ENCODE assay signal across 9 mouse cellular contexts in genomic region chr11:58957226-58957914, GRCm38 (mm10). TPM values are rescaled to one million over a fixed set of nuclear protein-coding genes. Genes with fewer than 3 reads are reported as not detected.
DNase-seq lines count a peak whose midpoint lies in the region; ATAC-seq and TF ChIP-seq lines count a peak whose summit lies in the region.
"Had no signal": no experiment of that assay in that cellular context is flagged by ENCODE, and none has a peak within 500 bp of the region (broad histone marks: within the 10 kb centered on the region; RNA-seq: fewer than 3 reads in every experiment).

No protein-coding gene starts in this region.

- no peak overlapping the region for H3K9ac ChIP-seq in lung, embryonic 14.5 days
- peak overlapping the region; percentile 86; the same call in 1 of the 2 replicates for H3K9ac ChIP-seq in intestine, embryonic 16.5 days (ENCODE audit: low read depth, low read length)
- H3K9ac ChIP-seq in neural tube, embryonic 15.5 days (replicated peaks), result peak overlapping the region; percentile 94

- peaks cover 14% of the 10 kb centered on the region for H3K27me3 ChIP-seq in lung, embryonic 14.5 days (ENCODE audit: insufficient read depth, low read length)
- H3K27me3 ChIP-seq in intestine, embryonic 16.5 days (replicated peaks; ENCODE audit: control insufficient read depth, insufficient read depth, low read length), result 0 out of 2 replicates have a peak, but pooled peaks cover 2% of the 10 kb centered on the region
- no peaks in the 10 kb centered on the region for H3K27me3 ChIP-seq in neural tube, embryonic 15.5 days (replicated peaks)

- 87% methylated on average over 5 of the region's 5 CpGs for WGBS in lung, embryonic 14.5 days
- 89% methylated on average over 5 of the region's 5 CpGs for WGBS in intestine, embryonic 16.5 days
- 82% methylated on average over 5 of the region's 5 CpGs for WGBS in neural tube, embryonic 15.5 days

- H3K9me3 ChIP-seq in lung, embryonic 14.5 days (ENCODE audit: low read depth, low read length), result peaks cover 5% of the 10 kb centered on the region; the same call in 1 of the 2 replicates
- H3K9me3 ChIP-seq in intestine, embryonic 16.5 days (ENCODE audit: control insufficient read depth, low read length), result peaks cover 5% of the 10 kb centered on the region; the same call in 1 of the 2 replicates
- H3K9me3 ChIP-seq in neural tube, embryonic 15.5 days (replicated peaks), result no peaks in the 10 kb centered on the region

- TF ChIP-seq CTCF in lung, embryonic 14.5 days (IDR thresholded peaks at IDR 0.05; ENCODE audit: low read depth), result no peak

- peaks cover 5% of the 10 kb centered on the region; the same call in 1 of the 2 replicates for H3K4me1 ChIP-seq in lung, embryonic 14.5 days (ENCODE audit: insufficient read depth)
- H3K4me1 ChIP-seq in intestine, embryonic 16.5 days (ENCODE audit: control insufficient read depth, insufficient read depth, low read length), result peaks cover 30% of the 10 kb centered on the region
- H3K4me1 ChIP-seq in neural tube, embryonic 15.5 days, result peaks cover 48% of the 10 kb centered on the region

- H3K4me3 ChIP-seq in lung, embryonic 14.5 days (ENCODE audit: low read depth, low read length), result no peak overlapping the region
- peak overlapping the region; percentile 66 for H3K4me3 ChIP-seq in intestine, embryonic 16.5 days (ENCODE audit: low read length)
- peak overlapping the region; percentile 75 for H3K4me3 ChIP-seq in neural tube, embryonic 15.5 days (replicated peaks)

- peak overlapping the region; percentile 85; the same call in 1 of the 2 replicates for H3K4me2 ChIP-seq in lung, embryonic 14.5 days
- H3K4me2 ChIP-seq in intestine, embryonic 16.5 days (ENCODE audit: low read depth, low read length), result peak overlapping the region; percentile 66
- peak overlapping the region; percentile 87 for H3K4me2 ChIP-seq in neural tube, embryonic 15.5 days

- no peak overlapping the region for H3K27ac ChIP-seq in lung, embryonic 14.5 days (ENCODE audit: low read depth)
- no peak overlapping the region for H3K27ac ChIP-seq in intestine, embryonic 16.5 days (ENCODE audit: low read length)
- 0 out of 2 replicates have a peak overlapping the region, but pooled peaks have one; percentile 28 for H3K27ac ChIP-seq in neural tube, embryonic 15.5 days (replicated peaks)

- peak; percentile 41 to 47 for DNase-seq in cerebellum, adult 18-20 months
- no peak for DNase-seq in cerebellum, postnatal 4 days (ENCODE audit: low spot score in 2 of 2)
- DNase-seq in lung, embryonic 14.5 days, result no peak
- no peak for DNase-seq in lung, postnatal 14 days
- DNase-seq in lung, postnatal 10 days, result no peak
- DNase-seq: kidney, postnatal 36 days had no signal

- H3K36me3 ChIP-seq in lung, embryonic 14.5 days (ENCODE audit: insufficient read depth), result peaks cover 8% of the 10 kb centered on the region; the same call in 1 of the 2 replicates
- peaks cover 6% of the 10 kb centered on the region; the same call in 1 of the 2 replicates for H3K36me3 ChIP-seq in intestine, embryonic 16.5 days (ENCODE audit: control insufficient read depth, insufficient read depth, low read length)
- H3K36me3 ChIP-seq in neural tube, embryonic 15.5 days, result no peaks in the 10 kb centered on the region

- no peak for ATAC-seq in lung, embryonic 14.5 days (ENCODE audit: insufficient read depth)
- ATAC-seq in intestine, embryonic 16.5 days, result no peak
- ATAC-seq in neural tube, embryonic 15.5 days (ENCODE audit: low FRiP score), result no peak
- ATAC-seq in megakaryocyte progenitor cell, adult 5-6 weeks (replicated peaks; ENCODE audit: poor library complexity), result no peak

RNA-seq across cellular contexts. Expression of gene Hist3h2a, which starts 2.9 kb away (rescaled TPM):
- polyA plus RNA-seq in lung, embryonic 14.5 days (2014; fragmentation: Nextera tagmentation; extraction: Ambion mirVana), result 18.1 and 18.5 TPM in 2 replicates
- 28.5 and 31.6 TPM in 2 replicates for polyA plus RNA-seq in intestine, embryonic 16.5 days (2015; fragmentation: Nextera tagmentation; extraction: Ambion mirVana)
- 66.5 and 86.3 TPM in 2 replicates for polyA plus RNA-seq in neural tube, embryonic 15.5 days (2015; fragmentation: Nextera tagmentation; extraction: Ambion mirVana)
- total RNA-seq in megakaryocyte progenitor cell, adult 5-6 weeks (2015), result 19.4 and 20.2 TPM in 2 replicates
- total RNA-seq in megakaryocyte progenitor cell, adult 5-6 weeks (2017), result 223 and 238 TPM in 2 replicates

RNA-seq across cellular contexts. Expression of gene Trim17, which starts 2.9 kb away (rescaled TPM):
- 0.14 and 0.22 TPM in 2 replicates for polyA plus RNA-seq in lung, embryonic 14.5 days (2014; fragmentation: Nextera tagmentation; extraction: Ambion mirVana)
- polyA plus RNA-seq in intestine, embryonic 16.5 days (2015; fragmentation: Nextera tagmentation; extraction: Ambion mirVana), result 0.15 and 0.35 TPM in 2 replicates
- 1.1 TPM in 2 replicates for polyA plus RNA-seq in neural tube, embryonic 15.5 days (2015; fragmentation: Nextera tagmentation; extraction: Ambion mirVana)
- 0.10 TPM in 1 of 2 replicates, not detected in the other for total RNA-seq in megakaryocyte progenitor cell, adult 5-6 weeks (2015)
- not detected in 2 replicates for total RNA-seq in megakaryocyte progenitor cell, adult 5-6 weeks (2017)

RNA-seq across cellular contexts. Expression of gene Hist3h2ba, which starts 8.7 kb away (rescaled TPM):
- polyA plus RNA-seq in lung, embryonic 14.5 days (2014; fragmentation: Nextera tagmentation; extraction: Ambion mirVana), result 9.0 and 9.5 TPM in 2 replicates
- polyA plus RNA-seq in intestine, embryonic 16.5 days (2015; fragmentation: Nextera tagmentation; extraction: Ambion mirVana), result 34.7 and 40.9 TPM in 2 replicates
- 184 and 262 TPM in 2 replicates for polyA plus RNA-seq in neural tube, embryonic 15.5 days (2015; fragmentation: Nextera tagmentation; extraction: Ambion mirVana)
- 1.6 and 1.9 TPM in 2 replicates for total RNA-seq in megakaryocyte progenitor cell, adult 5-6 weeks (2015)
- total RNA-seq in megakaryocyte progenitor cell, adult 5-6 weeks (2017), result 1.8 and 2.3 TPM in 2 replicates

RNA-seq across cellular contexts. Expression of gene Rnf187, which starts 18.7 kb away (rescaled TPM):
- 273 and 293 TPM in 2 replicates for polyA plus RNA-seq in lung, embryonic 14.5 days (2014; fragmentation: Nextera tagmentation; extraction: Ambion mirVana)
- 131 and 138 TPM in 2 replicates for polyA plus RNA-seq in intestine, embryonic 16.5 days (2015; fragmentation: Nextera tagmentation; extraction: Ambion mirVana)
- polyA plus RNA-seq in neural tube, embryonic 15.5 days (2015; fragmentation: Nextera tagmentation; extraction: Ambion mirVana), result 559 and 636 TPM in 2 replicates
- total RNA-seq in megakaryocyte progenitor cell, adult 5-6 weeks (2015), result 65.8 and 66.4 TPM in 2 replicates
- 70.6 and 83.6 TPM in 2 replicates for total RNA-seq in megakaryocyte progenitor cell, adult 5-6 weeks (2017)

RNA-seq across cellular contexts. Expression of gene Trim11, which starts 20.5 kb away (rescaled TPM):
- polyA plus RNA-seq in lung, embryonic 14.5 days (2014; fragmentation: Nextera tagmentation; extraction: Ambion mirVana), result 17.2 and 18.2 TPM in 2 replicates
- polyA plus RNA-seq in intestine, embryonic 16.5 days (2015; fragmentation: Nextera tagmentation; extraction: Ambion mirVana), result 17.0 and 17.5 TPM in 2 replicates
- polyA plus RNA-seq in neural tube, embryonic 15.5 days (2015; fragmentation: Nextera tagmentation; extraction: Ambion mirVana), result 22.2 and 22.5 TPM in 2 replicates
- total RNA-seq in megakaryocyte progenitor cell, adult 5-6 weeks (2015), result 24.0 and 25.0 TPM in 2 replicates
- 25.9 and 32.8 TPM in 2 replicates for total RNA-seq in megakaryocyte progenitor cell, adult 5-6 weeks (2017)

Comparison
In these comparisons a context has a peak if more than half of its experiments do, and no peak if none do; other contexts are left out.
1. DNase-seq: peak in cerebellum, adult 18-20 months (2 of 2); none in cerebellum, postnatal 4 days (0 of 2), lung, embryonic 14.5 days (single experiment), lung, postnatal 14 days (single experiment) and lung, postnatal 10 days (single experiment).
2. Peak in every context shown above with its lines, with median percentiles within 50 percentile points of each other: H3K4me2 ChIP-seq.